Mouse (Mus musculus) MEL (cell line): ENCODE measurements around the gene Aknad1. TPM values are rescaled to one million over a fixed set of nuclear protein-coding genes. Genes with fewer than 3 reads are reported as not detected.
A peak's percentile ranks its signal among the peaks of the same experiment; 100 is the strongest.

Source experiments
- DNase-seq: peaks from one replicate; pipeline ENCODE4 v3.0.0; 2011; ENCODE audit warnings: low read depth, low spot score
- H3K27ac ChIP-seq: 2 replicates; pipeline ENCODE4 v1.5.1; 2012; ENCODE audit warnings: low read depth, mild to moderate bottlenecking, control low read depth, low read length, moderate library complexity; ENCODE audit not compliant: control insufficient read depth
- H3K27me3 ChIP-seq, 2 experiments: fragments of 150-350 bp in 1 of 2; sonication (generic) in 1 of 2; 2 replicates each; pipeline ENCODE4 v1.6.1; 2012; ENCODE audit warnings: low read length in 2 of 2, mild to moderate bottlenecking in 2 of 2, improper control_type of control experiment in 1 of 2, moderate library complexity in 1 of 2; ENCODE audit not compliant: insufficient read depth in 2 of 2, control insufficient read depth in 1 of 2
- H3K36me3 ChIP-seq, 2 experiments: 2 replicates each; pipeline ENCODE4 v1.6.1; 2012 to 2014; ENCODE audit warnings: low read length in 2 of 2, improper control_type of control experiment in 1 of 2, inconsistent platforms in 1 of 2, mild to moderate bottlenecking in 1 of 2; ENCODE audit not compliant: insufficient read depth in 2 of 2, control insufficient read depth in 1 of 2
- H3K4me1 ChIP-seq, 2 experiments: fragments of 150-350 bp in 1 of 2; sonication (generic) in 1 of 2; 2 replicates each; pipeline ENCODE4 v1.6.1; 2012; ENCODE audit warnings: low read length in 2 of 2, improper control_type of control experiment in 1 of 2, mild to moderate bottlenecking in 1 of 2; ENCODE audit not compliant: insufficient read depth in 2 of 2, control insufficient read depth in 1 of 2
- H3K4me3 ChIP-seq, 2 experiments: fragments of 150-350 bp in 1 of 2; sonication (generic) in 1 of 2; 2 replicates each; pipeline ENCODE4 v1.5.1; 2012; ENCODE audit warnings: low read depth in 2 of 2, low read length in 2 of 2, mild to moderate bottlenecking in 2 of 2, moderate library complexity in 2 of 2, control low read depth in 1 of 2, improper control_type of control experiment in 1 of 2; ENCODE audit not compliant: control insufficient read depth in 1 of 2, insufficient read depth in 1 of 2
- H3K79me2 ChIP-seq: 2 replicates; pipeline ENCODE4 v1.6.1; 2012; ENCODE audit warnings: mild to moderate bottlenecking, low read length, moderate library complexity; ENCODE audit not compliant: control insufficient read depth, poor library complexity, insufficient read depth
- H3K9ac ChIP-seq: 2 replicates; pipeline ENCODE4 v1.6.1; 2012; ENCODE audit warnings: low read depth, mild to moderate bottlenecking, control low read depth, low read length, moderate library complexity; ENCODE audit not compliant: control insufficient read depth, poor library complexity, severe bottlenecking
- H3K9me3 ChIP-seq: fragments of 150-350 bp; sonication (generic); replicated peaks from 2 replicates; pipeline ENCODE4 v1.6.1; 2012; ENCODE audit warnings: mild to moderate bottlenecking, low read length, improper control_type of control experiment, moderate library complexity; ENCODE audit not compliant: insufficient read depth
- BHLHE40 ChIP-seq: IDR thresholded peaks from 2 replicates; pipeline ENCODE4 v1.6.1; 2012; ENCODE audit warnings: low read depth, mild to moderate bottlenecking, inconsistent platforms, low read length, improper control_type of control experiment, borderline replicate concordance
- E2F4 ChIP-seq: IDR thresholded peaks from 2 replicates; pipeline ENCODE4 v1.6.1; 2011; ENCODE audit warnings: low read depth, low read length, improper control_type of control experiment, borderline replicate concordance
- ELF1 ChIP-seq: IDR thresholded peaks from 2 replicates; pipeline ENCODE4 v1.6.1; 2014; ENCODE audit warnings: low read depth, mild to moderate bottlenecking, inconsistent platforms, low read length, improper control_type of control experiment, moderate library complexity
- ETS1 ChIP-seq: IDR thresholded peaks from 2 replicates; pipeline ENCODE4 v1.6.1; 2012; ENCODE audit warnings: low read depth, mild to moderate bottlenecking, inconsistent platforms, low read length, improper control_type of control experiment, moderate library complexity
- HCFC1 ChIP-seq: IDR thresholded peaks from 2 replicates; pipeline ENCODE4 v1.6.1; 2012; ENCODE audit warnings: low read depth, mild to moderate bottlenecking, inconsistent platforms, low read length, improper control_type of control experiment, moderate library complexity
- JUND ChIP-seq: IDR thresholded peaks from 2 replicates; pipeline ENCODE4 v1.6.1; 2011; ENCODE audit warnings: low read depth, mild to moderate bottlenecking, improper control_type of control experiment, low read length
- KAT2A ChIP-seq: conservative IDR thresholded peaks from 2 replicates; pipeline ENCODE4 v1.6.1; 2012; ENCODE audit warnings: low read depth, low read length, improper control_type of control experiment, inconsistent platforms
- MAX ChIP-seq: IDR thresholded peaks from 2 replicates; pipeline ENCODE4 v1.6.1; 2011; ENCODE audit warnings: low read length, improper control_type of control experiment
- MAZ ChIP-seq: IDR thresholded peaks from 2 replicates; pipeline ENCODE4 v1.6.1; 2012; ENCODE audit warnings: low read depth, mild to moderate bottlenecking, inconsistent platforms, low read length, improper control_type of control experiment
- MYB ChIP-seq: IDR thresholded peaks from 2 replicates; pipeline ENCODE4 v1.6.1; 2011; ENCODE audit warnings: mild to moderate bottlenecking, low read depth, low read length, improper control_type of control experiment
- MYC ChIP-seq: IDR thresholded peaks from 2 replicates; pipeline ENCODE4 v1.6.1; 2011; ENCODE audit warnings: low read depth, mild to moderate bottlenecking, low read length, improper control_type of control experiment, moderate library complexity
- NELFE ChIP-seq: IDR thresholded peaks from 2 replicates; pipeline ENCODE4 v1.6.1; 2011; ENCODE audit warnings: low read depth, low read length, improper control_type of control experiment
- NRF1 ChIP-seq: IDR thresholded peaks from 2 replicates; pipeline ENCODE4 v1.6.1; 2014; ENCODE audit warnings: low read depth, mild to moderate bottlenecking, inconsistent platforms, low read length, improper control_type of control experiment, moderate library complexity; ENCODE audit not compliant: poor library complexity, insufficient read depth, severe bottlenecking
- SIN3A ChIP-seq: IDR thresholded peaks from 2 replicates; pipeline ENCODE4 v1.6.1; 2012; ENCODE audit warnings: low read length, improper control_type of control experiment, inconsistent platforms
- SMC3 ChIP-seq: IDR thresholded peaks from 2 replicates; pipeline ENCODE4 v1.6.1; 2011; ENCODE audit warnings: low read depth, low read length, improper control_type of control experiment
- TAL1 ChIP-seq: IDR thresholded peaks from 2 replicates; pipeline ENCODE4 v1.6.1; 2012; ENCODE audit warnings: mild to moderate bottlenecking, inconsistent platforms, low read length, moderate library complexity, mixed read lengths
- TCF12 ChIP-seq: IDR thresholded peaks from 2 replicates; pipeline ENCODE4 v1.6.1; 2014; ENCODE audit warnings: low read depth, mild to moderate bottlenecking, inconsistent platforms, low read length, improper control_type of control experiment, moderate library complexity
- UBTF ChIP-seq: IDR thresholded peaks from 2 replicates; pipeline ENCODE4 v1.6.1; 2012; ENCODE audit warnings: low read depth, mild to moderate bottlenecking, inconsistent platforms, low read length, improper control_type of control experiment, moderate library complexity, borderline replicate concordance; ENCODE audit not compliant: insufficient read depth
- USF1 ChIP-seq: IDR thresholded peaks from 2 replicates; pipeline ENCODE4 v1.6.1; 2014; ENCODE audit warnings: low read depth, mild to moderate bottlenecking, inconsistent platforms, low read length, improper control_type of control experiment, moderate library complexity
- USF2 ChIP-seq, 2 experiments: IDR thresholded peaks; 2 replicates each; pipeline ENCODE4 v1.6.1; 2011 to 2012; ENCODE audit warnings: improper control_type of control experiment in 2 of 2, low read length in 2 of 2, borderline replicate concordance in 1 of 2, inconsistent platforms in 1 of 2, low read depth in 1 of 2, mild to moderate bottlenecking in 1 of 2; ENCODE audit not compliant: insufficient read depth in 1 of 2
- ZC3H11A ChIP-seq: IDR thresholded peaks from 2 replicates; pipeline ENCODE4 v1.6.1; 2012; ENCODE audit warnings: low read depth, mild to moderate bottlenecking, inconsistent platforms, low read length, improper control_type of control experiment
- ZKSCAN1 ChIP-seq: IDR thresholded peaks from 2 replicates; pipeline ENCODE4 v1.6.1; 2012; ENCODE audit warnings: low read depth, mild to moderate bottlenecking, inconsistent platforms, low read length, improper control_type of control experiment, moderate library complexity
- ZMIZ1 ChIP-seq: IDR thresholded peaks from 2 replicates; pipeline ENCODE4 v1.6.1; 2012; ENCODE audit warnings: low read depth, mild to moderate bottlenecking, inconsistent platforms, low read length, improper control_type of control experiment, moderate library complexity
- ZNF384 ChIP-seq: IDR thresholded peaks from 2 replicates; pipeline ENCODE4 v1.6.1; 2012; ENCODE audit warnings: low read depth, mild to moderate bottlenecking, inconsistent platforms, low read length, improper control_type of control experiment
- polyA plus RNA-seq, 2 experiments: library from polyadenylated mRNA; stranded (reverse) in 1 of 2; unstranded in 1 of 2; fragments of >175 nt in 1 of 2; fragments of >200 nt in 1 of 2; gene quantifications; 2 replicates each; pipeline versions ENCODE4 v1.2.1 to v1.2.4; 2012; ENCODE audit warnings: low replicate concordance in 2 of 2, low read depth in 1 of 2; ENCODE audit not compliant: insufficient read length in 2 of 2, insufficient read depth in 1 of 2, missing spikeins in 1 of 2
- total RNA-seq: library from RNA; depleted of rRNA; stranded (reverse); fragments of 300-350 nt; gene quantifications from 2 replicates; pipeline ENCODE4 v1.2.3, GENCODE M21; 2012

Aknad1 gene
- total and polyA plus RNA-seq, 3 experiments: 0.06 TPM; not detected in 2

DNA sequence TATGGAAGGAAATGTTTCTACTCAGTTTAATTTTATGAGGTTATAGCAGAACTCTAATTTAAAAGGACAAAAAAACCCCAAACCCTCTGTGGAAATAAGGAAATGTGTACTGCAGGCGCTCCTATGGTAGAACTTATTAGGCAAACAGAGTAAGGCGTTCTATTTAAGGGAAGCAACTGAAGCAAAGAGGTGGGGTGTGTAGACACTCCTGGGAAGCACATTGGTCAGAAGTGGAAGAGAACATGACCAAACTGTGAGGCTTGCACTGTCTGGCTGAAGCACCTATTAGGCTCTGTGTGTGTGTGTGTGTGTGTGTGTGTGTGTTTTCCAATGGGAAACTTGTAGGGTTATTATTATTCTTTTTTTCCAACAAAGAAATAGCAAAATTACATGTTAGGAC, 20.1 kb upstream of the Aknad1 start:
- Histone ChIP-seq H3K27me3 (no peaks in the 10 kb centered on the region), H3K4me3 (no peak overlapping the region), H3K79me2 (peaks cover 22% of the 10 kb centered on the region), H3K9me3 (no peaks in the 10 kb centered on the region), H3K9ac (no peak overlapping the region), H3K27ac (no peak overlapping the region)
- TF ChIP-seq ZKSCAN1: no peak
- no peak for TF ChIP-seq UBTF
- TF ChIP-seq ETS1: no peak
- no peak for TF ChIP-seq MYC
- no peak for TF ChIP-seq ZC3H11A
- no peak for TF ChIP-seq TAL1
- TF ChIP-seq USF2 (IDR thresholded peaks at IDR 0.05; ENCODE audit: borderline replicate concordance in 1 of 2, insufficient read depth in 1 of 2, low read depth in 1 of 2, low read length in 2 of 2): no peak
- no peak for TF ChIP-seq MAX
- no peak for TF ChIP-seq SIN3A
- no peak for TF ChIP-seq USF1
- no peak for TF ChIP-seq NRF1
- TF ChIP-seq ELF1: no peak
- no peak for TF ChIP-seq BHLHE40
- no peak for TF ChIP-seq HCFC1
- TF ChIP-seq JUND: no peak
- no peak for TF ChIP-seq E2F4
- TF ChIP-seq TCF12: no peak
- no peak for TF ChIP-seq SMC3
- TF ChIP-seq, all 39 proteins: peak for 0
- DNase-seq: peak; percentile 37
- peaks cover 0 to 40% of the 10 kb centered on the region in 2 experiments; a peak in 2 of 4 replicates for H3K36me3 ChIP-seq
- H3K4me1 ChIP-seq: peaks cover 20 to 26% of the 10 kb centered on the region in 2 experiments

- H3K4me1 ChIP-seq: peaks cover 20 to 26% of the 10 kb centered on the region in 2 experiments
- no peaks in the 10 kb centered on the region for H3K9me3 ChIP-seq
- peaks cover 0 to 40% of the 10 kb centered on the region in 2 experiments; a peak in 2 of 4 replicates for H3K36me3 ChIP-seq
- no peak for TF ChIP-seq TCF12
- no peak for TF ChIP-seq ZKSCAN1
- no peak for TF ChIP-seq NELFE
- no peak for TF ChIP-seq MYB
- no peak for TF ChIP-seq ZNF384
- TF ChIP-seq TAL1: no peak
- no peak for TF ChIP-seq MAZ
- no peak for TF ChIP-seq SMC3
- TF ChIP-seq E2F4: no peak
- no peak for TF ChIP-seq KAT2A
- no peak for TF ChIP-seq BHLHE40
- TF ChIP-seq ZMIZ1: no peak
- TF ChIP-seq JUND: no peak
- TF ChIP-seq USF2 (IDR thresholded peaks at IDR 0.05; ENCODE audit: borderline replicate concordance in 1 of 2, insufficient read depth in 1 of 2, low read depth in 1 of 2, low read length in 2 of 2): no peak
- no peak overlapping the region for H3K4me3 ChIP-seq
- no peaks in the 10 kb centered on the region for H3K27me3 ChIP-seq
- no peak overlapping the region for H3K27ac ChIP-seq
- no peak for DNase-seq
- no peak overlapping the region for H3K9ac ChIP-seq
- peaks cover 22% of the 10 kb centered on the region for H3K79me2 ChIP-seq
Observed at GRCm38 (mm10) chr3:108719761-108720160, 19.7 kb upstream of the Aknad1 start.
